Mouse (Mus musculus): Measurements from ENCODE around the gene Ap3b1. TPM values are rescaled to one million over a fixed set of nuclear protein-coding genes. Genes with fewer than 3 reads are reported as not detected.

The Ap3b1 gene
- polyA plus RNA-seq, 1 experiment from 2014 or later, result 28.1 TPM

DNA sequence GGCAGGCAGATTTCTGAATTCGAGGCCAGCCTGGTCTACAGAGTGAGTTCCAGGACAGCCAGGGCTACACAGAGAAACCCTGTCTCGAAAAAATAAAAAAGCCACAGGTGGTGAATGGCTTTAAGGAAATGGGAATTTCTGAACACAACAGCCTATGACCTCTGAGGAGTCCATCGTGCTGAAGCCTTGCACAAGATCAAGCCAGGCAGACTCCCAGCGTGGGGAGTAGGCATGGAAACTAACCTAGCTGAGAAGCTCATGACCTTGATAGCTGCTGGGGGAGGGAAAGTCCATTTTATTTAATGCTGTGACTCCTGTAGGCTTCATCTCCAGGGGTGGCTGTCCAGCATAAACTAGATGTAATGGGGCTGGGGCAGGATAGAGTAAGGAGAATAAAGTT, 159.4 kb downstream of the Ap3b1 start:
- H3K9ac ChIP-seq (replicated peaks), result no peak overlapping the region
- H3K4me3 ChIP-seq (replicated peaks), result no peak overlapping the region
- no peak overlapping the region for H3K27ac ChIP-seq
- H3K4me2 ChIP-seq (replicated peaks), result no peak overlapping the region
- H3K27me3 ChIP-seq, result no peaks in the 10 kb centered on the region
- no peaks in the 10 kb centered on the region for H3K4me1 ChIP-seq (replicated peaks)
- WGBS, result 93% methylated on average over 4 of the region's 4 CpGs
- no peaks in the 10 kb centered on the region for H3K9me3 ChIP-seq
- no peaks in the 10 kb centered on the region; the same call in 1 of the 2 replicates for H3K36me3 ChIP-seq
- ATAC-seq, result no peak

DNA sequence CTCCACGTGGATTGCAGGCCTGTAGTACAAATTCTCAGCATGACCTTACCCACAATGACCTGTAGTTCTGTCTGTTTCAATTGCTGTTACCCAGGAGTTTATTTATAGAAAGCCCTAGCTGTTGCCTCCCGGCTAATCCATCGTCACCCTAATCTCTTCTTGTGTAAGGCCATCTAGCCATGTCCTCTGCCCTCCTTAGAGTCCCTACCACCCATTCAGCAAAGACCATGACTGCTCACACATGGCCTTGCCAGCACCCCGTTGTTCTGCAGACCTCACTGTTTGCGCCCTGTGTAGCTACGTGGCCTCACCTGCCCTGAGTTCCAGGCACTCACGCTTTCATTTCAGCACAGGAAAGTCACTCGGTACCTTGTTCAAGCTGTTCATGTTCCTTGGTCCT, 160.5 kb downstream of the Ap3b1 start:
- Histone ChIP-seq H3K36me3 (no peaks in the 10 kb centered on the region; the same call in 1 of the 2 replicates), H3K4me2 (replicated peaks) (no peak overlapping the region), H3K9me3 (no peaks in the 10 kb centered on the region), H3K27me3 (no peaks in the 10 kb centered on the region), H3K9ac (replicated peaks) (no peak overlapping the region), H3K27ac (no peak overlapping the region), H3K4me3 (replicated peaks) (no peak overlapping the region), H3K4me1 (replicated peaks) (no peaks in the 10 kb centered on the region)
- no peak for ATAC-seq
- 85% methylated on average over 8 of the region's 8 CpGs for WGBS

DNA sequence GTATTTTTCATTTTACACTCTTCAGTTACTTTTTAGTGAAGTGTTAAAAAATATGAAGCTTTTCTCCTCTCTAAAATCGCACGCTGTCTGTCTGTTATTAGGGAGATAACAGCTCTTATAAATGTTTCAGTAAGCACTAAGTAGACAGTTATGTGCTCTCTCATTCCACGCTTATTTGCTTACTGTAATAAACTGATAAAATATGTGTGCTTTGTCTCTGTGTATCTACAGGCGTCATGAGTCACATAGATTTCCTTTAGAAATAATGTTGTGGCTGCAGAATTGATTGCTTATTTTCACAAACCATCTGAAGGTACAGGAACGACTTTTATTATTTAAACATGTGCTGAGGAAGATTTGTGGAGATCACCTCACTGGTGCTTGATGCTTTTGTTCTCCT, 164.5 kb downstream of the Ap3b1 start:
- H3K4me2 ChIP-seq (replicated peaks), result no peak overlapping the region
- H3K9ac ChIP-seq (replicated peaks), result no peak overlapping the region
- H3K9me3 ChIP-seq, result no peaks in the 10 kb centered on the region
- no peak overlapping the region for H3K27ac ChIP-seq
- no peak overlapping the region for H3K4me3 ChIP-seq (replicated peaks)
- H3K4me1 ChIP-seq (replicated peaks), result no peaks in the 10 kb centered on the region
- H3K36me3 ChIP-seq, result peaks cover 3% of the 10 kb centered on the region; the same call in 1 of the 2 replicates
- 76% methylated on average over 5 of the region's 5 CpGs for WGBS
- H3K27me3 ChIP-seq, result no peaks in the 10 kb centered on the region
- no peak for ATAC-seq

DNA sequence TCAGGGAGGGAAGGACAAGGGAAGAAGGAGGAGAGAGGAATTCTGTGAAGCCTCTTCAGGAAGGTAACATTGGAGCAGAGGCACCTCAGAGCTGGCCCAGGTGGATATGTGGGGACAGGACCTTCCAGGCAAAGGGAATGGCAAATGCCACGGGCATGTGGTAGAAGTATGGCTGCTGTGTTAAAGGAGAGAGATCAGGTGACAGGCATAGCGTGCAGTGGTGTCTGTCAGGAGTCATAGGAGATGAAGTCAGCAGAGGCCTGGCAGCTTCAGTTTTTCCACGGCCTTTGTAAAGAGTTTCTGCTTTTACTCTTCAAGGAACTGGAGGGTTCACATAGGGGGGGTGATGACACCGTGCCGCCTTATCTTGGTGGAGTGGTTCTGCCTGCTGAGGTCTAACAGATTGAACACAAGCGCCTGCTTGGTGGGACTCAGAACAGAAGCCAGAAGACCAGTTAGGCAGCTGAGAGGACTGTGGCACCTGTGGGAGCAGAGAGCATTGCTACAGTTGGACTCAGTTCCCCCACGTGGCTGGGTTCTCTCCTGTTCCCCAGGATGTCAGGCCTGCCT, 166.0 kb downstream of the Ap3b1 start:
- no peak overlapping the region for H3K9ac ChIP-seq (replicated peaks)
- no peak overlapping the region for H3K4me3 ChIP-seq (replicated peaks)
- no peak overlapping the region for H3K27ac ChIP-seq
- no peaks in the 10 kb centered on the region for H3K27me3 ChIP-seq
- no peak for ATAC-seq
- 81% methylated on average over 7 of the region's 7 CpGs for WGBS
- peaks cover 12% of the 10 kb centered on the region for H3K36me3 ChIP-seq
- no peak overlapping the region for H3K4me2 ChIP-seq (replicated peaks)
- H3K9me3 ChIP-seq, result no peaks in the 10 kb centered on the region
- no peaks in the 10 kb centered on the region for H3K4me1 ChIP-seq (replicated peaks)

DNA sequence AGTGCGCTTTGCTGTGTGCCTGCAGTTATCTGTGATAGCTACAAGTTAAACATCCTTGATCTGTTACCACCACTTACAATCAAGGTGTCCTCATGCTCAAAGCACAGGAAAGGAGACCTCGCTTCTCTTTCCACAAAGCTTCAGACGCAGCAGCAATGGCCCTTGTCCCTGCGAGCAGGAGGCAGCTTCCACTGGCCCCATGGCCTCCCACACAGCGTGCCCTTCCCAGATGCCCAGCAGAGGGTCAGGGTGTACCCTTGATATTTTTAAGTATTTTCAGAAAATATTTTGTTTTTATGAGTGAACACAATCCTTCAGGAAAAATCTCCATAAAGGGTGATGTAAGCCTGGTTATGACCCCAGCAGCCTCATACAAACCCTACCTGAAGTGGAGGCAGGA, 170.4 kb downstream of the Ap3b1 start:
- no peaks in the 10 kb centered on the region for H3K27me3 ChIP-seq
- no peaks in the 10 kb centered on the region for H3K9me3 ChIP-seq
- H3K27ac ChIP-seq, result no peak overlapping the region
- H3K4me2 ChIP-seq (replicated peaks), result no peak overlapping the region
- no peaks in the 10 kb centered on the region for H3K4me1 ChIP-seq (replicated peaks)
- H3K36me3 ChIP-seq, result peaks cover 12% of the 10 kb centered on the region
- H3K9ac ChIP-seq (replicated peaks), result no peak overlapping the region
- 91% methylated on average over 5 of the region's 5 CpGs for WGBS
- H3K4me3 ChIP-seq (replicated peaks), result no peak overlapping the region
- ATAC-seq, result no peak

DNA sequence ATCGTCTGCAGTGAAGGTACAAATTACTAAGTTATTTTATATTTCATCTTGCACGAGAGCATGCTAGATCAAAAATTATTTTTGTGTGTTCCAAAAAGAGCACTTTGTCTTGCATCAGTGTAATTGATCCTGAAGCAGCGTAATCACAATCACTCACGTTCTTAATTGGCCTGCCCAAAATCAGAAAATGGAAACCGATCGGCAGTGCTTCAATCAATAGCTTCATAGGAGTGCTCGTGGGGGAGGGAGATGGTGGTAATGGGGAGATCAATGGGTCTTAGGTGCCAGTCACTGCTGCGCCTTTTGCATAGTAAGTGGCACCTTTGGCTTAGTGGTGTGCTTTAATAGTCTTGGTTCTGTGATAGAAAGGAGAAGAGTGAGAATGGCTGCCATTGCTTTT, 174.8 kb downstream of the Ap3b1 start:
- WGBS, result 90% methylated on average over 8 of the region's 8 CpGs
- Histone ChIP-seq H3K4me3 (replicated peaks) (no peak overlapping the region), H3K4me2 (replicated peaks) (no peak overlapping the region), H3K9ac (replicated peaks) (no peak overlapping the region), H3K4me1 (replicated peaks) (no peaks in the 10 kb centered on the region), H3K36me3 (peaks cover 6% of the 10 kb centered on the region; the same call in 1 of the 2 replicates), H3K27me3 (no peaks in the 10 kb centered on the region), H3K9me3 (no peaks in the 10 kb centered on the region), H3K27ac (no peak overlapping the region)
- no peak for ATAC-seq

DNA sequence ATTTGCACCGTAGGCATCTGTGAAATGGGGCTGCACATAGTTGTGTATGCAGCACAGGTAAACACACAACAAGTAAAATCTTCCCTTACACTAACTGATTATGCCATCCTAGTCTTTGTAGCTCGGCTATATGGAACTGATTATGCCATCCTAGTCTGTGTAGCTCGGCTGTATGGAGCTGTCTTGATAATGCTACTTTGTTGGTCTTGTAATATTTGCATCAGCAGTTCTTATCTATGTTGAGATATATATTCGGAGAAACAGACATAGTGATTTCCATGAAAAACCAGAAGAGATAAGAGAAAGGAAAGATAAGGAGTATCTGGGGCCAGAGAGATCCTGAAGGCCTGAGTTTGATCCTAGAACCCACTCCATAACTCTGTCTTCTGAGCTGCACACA, 178.6 kb downstream of the Ap3b1 start:
- 94% methylated on average over 4 of the region's 4 CpGs for WGBS
- Histone ChIP-seq H3K27me3 (peaks cover 10% of the 10 kb centered on the region; the same call in 1 of the 2 replicates), H3K9ac (replicated peaks) (no peak overlapping the region), H3K27ac (no peak overlapping the region), H3K36me3 (no peaks in the 10 kb centered on the region), H3K4me2 (replicated peaks) (no peak overlapping the region), H3K4me1 (replicated peaks) (no peaks in the 10 kb centered on the region), H3K9me3 (no peaks in the 10 kb centered on the region), H3K4me3 (replicated peaks) (no peak overlapping the region)
- no peak for ATAC-seq

DNA sequence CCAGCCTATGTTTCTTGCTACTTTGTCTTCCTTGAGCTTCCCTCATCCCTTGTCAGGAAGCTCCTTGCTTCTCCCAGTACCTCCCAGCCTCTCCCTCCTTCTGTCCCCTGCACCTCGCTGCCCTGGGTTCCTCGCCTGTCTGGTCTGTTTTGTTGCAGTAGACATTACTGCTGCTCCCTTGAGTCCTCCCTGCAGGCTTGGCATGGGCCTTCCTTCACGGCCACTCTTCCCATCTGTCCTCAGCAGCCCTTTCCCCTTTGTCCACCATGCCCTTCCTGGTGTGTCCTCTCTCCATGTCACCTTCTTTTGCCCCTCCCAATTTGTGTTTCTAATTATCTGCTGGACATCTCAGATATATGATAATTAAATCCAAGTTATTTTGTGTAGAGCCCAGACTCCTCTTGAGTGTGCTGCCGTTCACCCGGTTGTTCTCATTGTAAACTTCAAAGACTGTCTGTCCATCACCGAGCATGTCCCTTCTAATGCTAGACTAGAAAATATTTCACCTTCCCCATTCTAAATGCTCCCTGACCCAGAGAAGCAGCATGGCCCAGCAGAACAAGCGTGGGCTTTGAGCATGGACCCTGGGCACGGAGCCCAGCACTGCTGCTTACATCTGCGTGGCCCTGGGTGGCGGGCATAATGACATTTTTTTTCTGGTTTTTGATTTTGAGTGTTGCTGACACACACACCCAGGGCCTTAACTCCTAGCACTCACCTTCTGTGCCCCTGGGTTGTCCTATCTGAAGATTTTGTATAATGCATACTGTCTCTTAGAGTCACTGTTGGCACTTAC, 181.3 kb downstream of the Ap3b1 start:
- no peak overlapping the region for H3K4me2 ChIP-seq (replicated peaks)
- H3K9me3 ChIP-seq, result no peaks in the 10 kb centered on the region
- ATAC-seq, result no peak
- H3K27ac ChIP-seq, result no peak overlapping the region
- no peaks in the 10 kb centered on the region for H3K4me1 ChIP-seq (replicated peaks)
- no peak overlapping the region for H3K9ac ChIP-seq (replicated peaks)
- no peak overlapping the region for H3K4me3 ChIP-seq (replicated peaks)
- peaks cover 23% of the 10 kb centered on the region for H3K27me3 ChIP-seq
- 91% methylated on average over 10 of the region's 10 CpGs for WGBS
- no peaks in the 10 kb centered on the region for H3K36me3 ChIP-seq

DNA sequence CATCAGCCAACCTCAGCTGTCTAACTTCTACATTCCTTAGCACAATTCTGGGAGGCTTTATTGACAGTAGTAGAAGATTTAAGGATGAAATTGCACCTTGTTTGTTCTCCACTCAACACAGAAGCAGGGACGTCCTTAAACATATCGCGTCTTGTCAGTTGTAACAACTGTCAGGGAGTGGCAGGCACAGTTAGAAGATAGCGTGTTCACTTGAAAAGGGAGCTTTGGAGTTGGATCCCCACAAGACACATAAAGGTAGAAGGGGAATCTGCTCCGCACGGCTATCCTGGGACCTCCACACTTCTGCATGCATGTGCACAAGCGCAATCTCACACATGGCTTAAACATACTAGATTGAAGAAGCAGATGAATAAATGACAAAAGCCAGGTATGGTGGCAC, 183.3 kb downstream of the Ap3b1 start:
- Histone ChIP-seq H3K4me2 (replicated peaks) (no peak overlapping the region), H3K9ac (replicated peaks) (no peak overlapping the region), H3K4me3 (replicated peaks) (no peak overlapping the region), H3K27me3 (peaks cover 25% of the 10 kb centered on the region), H3K4me1 (replicated peaks) (peaks cover 10% of the 10 kb centered on the region), H3K27ac (no peak overlapping the region), H3K36me3 (no peaks in the 10 kb centered on the region), H3K9me3 (no peaks in the 10 kb centered on the region)
- 92% methylated on average over 7 of the region's 7 CpGs for WGBS
- ATAC-seq, result no peak

DNA sequence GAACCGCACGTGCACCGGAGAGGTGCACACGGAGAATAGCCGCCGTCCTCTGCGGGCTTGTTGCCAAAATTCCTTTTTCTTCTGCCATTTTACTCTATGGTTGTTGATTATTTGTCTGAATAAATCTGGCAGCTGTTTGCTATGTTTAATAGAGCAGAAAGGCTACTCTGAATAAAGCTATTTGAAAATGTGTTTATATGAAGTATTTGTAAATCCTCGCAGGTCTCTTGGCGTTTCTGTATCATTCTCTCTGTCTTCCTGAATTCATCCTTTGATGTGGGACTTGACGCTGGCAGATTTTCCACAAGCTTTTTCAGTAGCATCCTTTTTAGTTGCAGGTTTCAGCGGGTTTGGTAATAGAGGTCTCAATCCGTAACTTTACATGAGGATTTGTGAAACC, 185.5 kb downstream of the Ap3b1 start:
- Histone ChIP-seq H3K9ac (replicated peaks) (no peak overlapping the region), H3K4me2 (replicated peaks) (no peak overlapping the region), H3K4me1 (replicated peaks) (peaks cover 10% of the 10 kb centered on the region), H3K27ac (no peak overlapping the region), H3K9me3 (no peaks in the 10 kb centered on the region), H3K36me3 (peaks cover 7% of the 10 kb centered on the region; the same call in 1 of the 2 replicates), H3K4me3 (replicated peaks) (no peak overlapping the region), H3K27me3 (peaks cover 39% of the 10 kb centered on the region)
- WGBS, result 63% methylated on average over 12 of the region's 12 CpGs
- no peak for ATAC-seq

DNA sequence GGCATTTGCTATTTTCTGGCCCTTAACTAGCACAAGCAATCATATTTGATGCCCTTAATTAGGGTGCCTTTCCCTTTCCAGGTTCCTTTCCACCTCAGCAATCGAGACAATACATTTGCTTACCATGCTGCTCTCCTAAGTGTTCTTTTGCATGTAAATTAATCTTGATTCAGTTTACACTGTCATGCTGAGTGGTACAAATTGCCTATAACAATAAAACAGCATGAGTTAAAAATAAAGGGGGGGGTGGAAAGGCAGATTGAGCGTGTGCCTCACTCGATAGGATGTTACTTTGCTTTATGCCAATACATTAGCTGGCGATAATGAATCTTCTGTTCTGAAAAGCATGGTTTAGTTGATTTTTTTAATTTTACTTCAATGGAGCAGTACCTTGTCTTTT, 187.0 kb downstream of the Ap3b1 start:
- Histone ChIP-seq H3K4me3 (replicated peaks) (no peak overlapping the region), H3K27me3 (peaks cover 39% of the 10 kb centered on the region), H3K4me1 (replicated peaks) (peaks cover 10% of the 10 kb centered on the region), H3K9ac (replicated peaks) (no peak overlapping the region), H3K27ac (no peak overlapping the region), H3K36me3 (peaks cover 7% of the 10 kb centered on the region; the same call in 1 of the 2 replicates), H3K9me3 (no peaks in the 10 kb centered on the region), H3K4me2 (replicated peaks) (no peak overlapping the region)
- no peak for ATAC-seq
- 27% methylated on average over 4 of the region's 4 CpGs for WGBS

DNA sequence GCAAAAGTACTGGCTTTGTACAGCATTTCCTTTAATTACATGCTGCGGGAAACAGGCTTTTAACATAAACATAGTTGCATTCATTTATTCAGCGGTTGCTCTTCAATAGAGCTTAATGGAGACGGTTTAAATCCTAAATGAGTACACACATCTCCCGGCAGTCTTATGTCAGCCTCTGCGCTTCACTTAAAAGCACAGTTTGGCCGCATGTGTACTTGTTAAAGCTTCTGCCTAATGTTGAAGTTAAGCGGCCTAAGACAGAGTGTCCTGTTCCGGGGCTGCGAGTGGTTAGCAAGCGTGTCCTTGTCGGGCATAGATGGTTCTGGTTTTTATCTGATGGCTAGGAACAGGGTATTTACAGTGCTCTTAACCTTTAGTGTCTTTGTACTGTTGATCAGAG, 187.5 kb downstream of the Ap3b1 start:
- H3K4me3 ChIP-seq (replicated peaks), result no peak overlapping the region
- no peak overlapping the region for H3K4me2 ChIP-seq (replicated peaks)
- H3K36me3 ChIP-seq, result peaks cover 7% of the 10 kb centered on the region; the same call in 1 of the 2 replicates
- no peak for ATAC-seq
- no peak overlapping the region for H3K9ac ChIP-seq (replicated peaks)
- no peaks in the 10 kb centered on the region for H3K9me3 ChIP-seq
- peaks cover 36% of the 10 kb centered on the region for H3K27me3 ChIP-seq
- H3K4me1 ChIP-seq (replicated peaks), result peaks cover 10% of the 10 kb centered on the region
- no peak overlapping the region for H3K27ac ChIP-seq
- 37% methylated on average over 11 of the region's 11 CpGs for WGBS

Measured in midbrain, embryonic 13.5 days (tissue).